Mouse (Mus musculus) embryonic facial prominence, embryonic 11.5 days (tissue): ENCODE results near the gene Gpr62. TPM values are rescaled to one million over a fixed set of nuclear protein-coding genes. Genes with fewer than 3 reads are reported as not detected.
"Not testable (repeated sequence)": the region's sequence is repeated elsewhere in the genome, so short reads cannot be mapped to it uniquely, and the experiment has no call there.

ENCODE experiments used
- ATAC-seq: fragments of 200-750 bp; cut with Nextera tagmentation; replicated peaks from 2 replicates; pipeline ENCODE4 v1.8.0; 2017; ENCODE audit warnings: low read depth; ENCODE audit not compliant: insufficient number of reproducible peaks, low FRiP score, low TSS enrichment
- DNase-seq: peaks from one replicate; pipeline ENCODE4 v3.0.0-alpha.2; 2015; ENCODE audit warnings: low spot score
- H3K27ac ChIP-seq: fragments of 300-500 bp; sonication (generic); replicated peaks from 2 replicates; pipeline ENCODE4 v1.5.1; 2014; ENCODE audit warnings: mild to moderate bottlenecking, low read depth, low read length, control low read depth
- H3K27me3 ChIP-seq: fragments of 300-500 bp; sonication (generic); 2 replicates; pipeline ENCODE4 v1.6.1; 2014; ENCODE audit warnings: mild to moderate bottlenecking, low read length, moderate library complexity, mixed read lengths; ENCODE audit not compliant: control insufficient read depth, insufficient read depth
- H3K36me3 ChIP-seq: fragments of 300-500 bp; sonication (generic); replicated peaks from 2 replicates; pipeline ENCODE4 v1.6.1; 2014; ENCODE audit warnings: low read depth, mild to moderate bottlenecking, low read length, moderate library complexity, mixed read lengths; ENCODE audit not compliant: control insufficient read depth, insufficient read depth
- H3K4me1 ChIP-seq: fragments of 300-500 bp; sonication (generic); 2 replicates; pipeline ENCODE4 v1.6.1; 2014; ENCODE audit warnings: low read length, mixed read lengths; ENCODE audit not compliant: control insufficient read depth, insufficient read depth
- H3K4me2 ChIP-seq: fragments of 300-500 bp; sonication (generic); 2 replicates; pipeline ENCODE4 v1.6.1; 2014; ENCODE audit warnings: low read depth, mild to moderate bottlenecking, control low read depth, low read length, moderate library complexity
- H3K4me3 ChIP-seq: fragments of 300-500 bp; sonication (generic); 2 replicates; pipeline ENCODE4 v1.5.1; 2014; ENCODE audit warnings: low read depth, low read length, control low read depth
- H3K9ac ChIP-seq: fragments of 300-500 bp; sonication (generic); replicated peaks from 2 replicates; pipeline ENCODE4 v1.6.1; 2014; ENCODE audit warnings: mild to moderate bottlenecking, control low read depth, low read length
- H3K9me3 ChIP-seq: fragments of 300-500 bp; sonication (generic); replicated peaks from 2 replicates; pipeline ENCODE4 v1.6.1; 2016; ENCODE audit warnings: mild to moderate bottlenecking, low read length, inconsistent platforms, mixed read lengths; ENCODE audit not compliant: control insufficient read depth
- WGBS: fragments of 180-500 bp; shearing (Covaris S2); extraction: QIAGEN DNeasy Blood & Tissue Kit; methylation state at CpG from one replicate; pipeline ENCODE4 v1.1.7; 2014; 5-methylcytosine and 5-hydroxymethylcytosine counted together
- polyA plus RNA-seq: library from polyadenylated mRNA; unstranded; fragments of >200 nt; fragmentation: Nextera tagmentation; extraction: Ambion mirVana; gene quantifications from 2 replicates; pipeline ENCODE4 v1.2.1, GENCODE M21; 2014

Gpr62 gene
- polyA plus RNA-seq, 1 experiment from 2014 or later, result 0.31 TPM

DNA sequence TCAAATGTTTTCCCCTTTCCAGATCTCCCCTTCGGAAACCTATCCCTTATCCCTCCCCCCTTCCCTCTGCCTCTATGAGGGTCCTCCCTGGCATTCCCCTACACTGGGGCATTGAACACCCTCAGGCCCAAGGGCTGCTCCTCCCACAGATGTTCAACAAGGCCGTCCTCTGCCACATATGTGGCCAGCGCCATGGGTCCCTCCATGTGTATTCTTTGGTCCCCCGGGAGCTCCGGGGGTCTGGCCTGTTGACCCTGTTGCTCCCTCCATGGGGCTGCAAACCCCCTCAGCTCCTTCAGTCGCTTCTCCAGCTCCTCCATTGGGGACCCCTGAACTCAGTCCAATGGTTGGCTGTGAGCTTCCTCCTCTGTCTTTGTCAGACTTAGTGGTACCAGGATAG, 21.9 kb upstream of the Gpr62 start:
- 74% methylated on average over 6 of the region's 6 CpGs for WGBS
- H3K27me3 ChIP-seq, ATAC-seq, H3K4me1 ChIP-seq, H3K4me3 ChIP-seq, H3K9ac ChIP-seq, H3K4me2 ChIP-seq, DNase-seq, H3K36me3 ChIP-seq, H3K9me3 ChIP-seq, H3K27ac ChIP-seq: not testable (repeated sequence)

DNA sequence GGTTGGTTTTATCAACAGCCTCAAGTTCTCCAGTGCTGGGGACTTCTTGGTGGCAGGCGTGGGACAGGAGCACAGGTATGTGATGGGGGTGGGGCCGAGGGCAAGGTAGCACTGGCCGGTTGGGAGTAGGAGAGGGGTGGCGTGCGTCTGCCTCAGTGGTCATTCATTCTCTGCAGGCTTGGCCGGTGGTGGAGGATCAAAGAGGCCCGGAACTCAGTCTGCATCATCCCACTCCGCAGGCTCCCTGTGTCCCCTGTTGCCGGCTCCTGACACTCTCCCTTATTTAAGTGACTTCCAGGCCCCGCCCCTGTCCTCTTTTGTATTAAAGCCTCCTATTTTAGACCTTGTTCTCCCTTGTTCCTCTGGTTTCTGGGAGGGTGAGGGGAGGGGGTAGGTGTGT, 19.3 kb upstream of the Gpr62 start:
- Histone ChIP-seq H3K9me3 (no peaks in the 10 kb centered on the region), H3K36me3 (peaks cover 6% of the 10 kb centered on the region), H3K9ac (no peak overlapping the region), H3K27ac (no peak overlapping the region), H3K27me3 (no peaks in the 10 kb centered on the region), H3K4me2 (no peak overlapping the region), H3K4me3 (no peak overlapping the region), H3K4me1 (no peaks in the 10 kb centered on the region)
- 84% methylated on average over 10 of the region's 10 CpGs for WGBS
- DNase-seq (no peak), ATAC-seq (no peak)

DNA sequence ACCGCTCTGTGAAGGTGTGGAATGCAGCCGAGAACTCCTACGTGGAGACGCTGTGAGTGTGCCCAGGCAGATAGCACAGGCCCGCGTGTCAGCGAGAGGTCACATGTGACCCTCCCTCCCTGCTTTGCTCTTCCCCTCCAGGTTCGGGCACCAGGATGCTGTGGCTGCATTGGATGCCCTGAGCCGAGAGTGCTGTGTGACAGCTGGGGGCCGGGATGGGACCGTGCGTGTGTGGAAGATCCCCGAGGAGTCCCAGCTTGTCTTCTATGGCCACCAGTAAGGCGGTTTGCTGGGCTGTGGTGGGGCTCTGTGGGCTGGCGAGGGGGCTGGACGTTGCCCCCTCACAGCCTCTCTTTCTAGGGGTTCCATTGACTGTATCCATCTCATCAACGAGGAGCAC, 17.9 kb upstream of the Gpr62 start:
- no peak overlapping the region for H3K4me3 ChIP-seq
- H3K27me3 ChIP-seq, result no peaks in the 10 kb centered on the region
- peaks cover 6% of the 10 kb centered on the region for H3K36me3 ChIP-seq
- no peak overlapping the region for H3K27ac ChIP-seq
- H3K9ac ChIP-seq, result no peak overlapping the region
- H3K4me1 ChIP-seq, result no peaks in the 10 kb centered on the region
- DNase-seq (no peak), ATAC-seq (no peak)
- no peak overlapping the region for H3K4me2 ChIP-seq
- no peaks in the 10 kb centered on the region for H3K9me3 ChIP-seq
- WGBS, result 88% methylated on average over 17 of the region's 17 CpGs

DNA sequence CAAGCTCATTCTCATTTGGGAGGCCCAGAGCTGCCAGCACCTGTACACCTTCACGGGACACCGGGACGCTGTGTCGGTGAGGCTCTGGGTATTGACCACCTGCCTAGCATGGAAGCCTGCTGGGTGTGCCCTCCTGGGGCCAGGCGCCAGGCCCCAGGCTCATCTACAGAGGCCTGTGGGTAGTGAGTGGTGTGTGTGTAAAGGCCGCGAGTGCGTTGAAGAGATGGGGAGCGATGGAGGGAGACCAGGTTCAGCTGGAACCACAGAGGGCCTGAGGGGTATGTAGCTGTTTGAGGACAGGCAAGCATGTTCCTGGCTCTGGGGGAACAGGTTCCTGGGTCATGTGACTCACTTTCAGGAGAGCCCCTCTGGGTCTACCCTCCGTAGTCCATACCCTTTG, 17.4 kb upstream of the Gpr62 start:
- H3K4me3 ChIP-seq, result no peak overlapping the region
- no peak overlapping the region for H3K9ac ChIP-seq
- no peak for ATAC-seq
- H3K27me3 ChIP-seq, result no peaks in the 10 kb centered on the region
- H3K4me1 ChIP-seq, result no peaks in the 10 kb centered on the region
- H3K4me2 ChIP-seq, result no peak overlapping the region
- peaks cover 6% of the 10 kb centered on the region for H3K36me3 ChIP-seq
- H3K27ac ChIP-seq, result no peak overlapping the region
- 97% methylated on average over 10 of the region's 10 CpGs for WGBS
- no peak for DNase-seq
- no peaks in the 10 kb centered on the region for H3K9me3 ChIP-seq

DNA sequence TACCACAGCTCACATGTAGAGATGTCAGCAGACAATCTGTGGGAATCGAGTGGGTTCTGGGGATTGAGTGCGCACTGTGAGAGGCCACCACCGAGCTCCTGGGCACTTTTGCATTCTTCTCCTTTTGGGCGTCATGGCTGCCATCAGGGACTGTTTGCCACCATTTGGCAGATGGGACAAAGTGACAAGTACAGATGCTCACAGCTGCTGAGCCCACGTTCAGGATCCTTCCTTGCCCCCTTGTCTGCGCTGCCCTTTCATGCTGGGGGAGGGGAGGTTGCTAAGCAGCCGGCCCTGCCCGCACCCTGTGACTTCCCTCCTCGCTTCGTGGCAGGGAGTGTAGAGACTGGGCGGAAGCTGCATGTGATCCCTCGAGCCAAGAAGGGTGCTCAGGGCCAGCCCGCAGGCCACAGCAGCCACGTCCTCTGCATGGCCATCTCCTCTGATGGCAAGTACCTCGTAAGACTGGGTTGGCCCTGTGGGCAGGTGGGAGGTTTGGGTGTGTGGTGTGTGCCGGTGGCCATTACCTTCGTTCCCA, 16.9 kb upstream of the Gpr62 start:
- Histone ChIP-seq H3K4me2 (no peak overlapping the region), H3K9me3 (no peaks in the 10 kb centered on the region), H3K4me1 (no peaks in the 10 kb centered on the region), H3K27me3 (no peaks in the 10 kb centered on the region), H3K36me3 (peaks cover 6% of the 10 kb centered on the region), H3K4me3 (no peak overlapping the region), H3K9ac (no peak overlapping the region), H3K27ac (no peak overlapping the region)
- ATAC-seq (no peak), DNase-seq (no peak)
- 89% methylated on average over 17 of the region's 17 CpGs for WGBS

DNA sequence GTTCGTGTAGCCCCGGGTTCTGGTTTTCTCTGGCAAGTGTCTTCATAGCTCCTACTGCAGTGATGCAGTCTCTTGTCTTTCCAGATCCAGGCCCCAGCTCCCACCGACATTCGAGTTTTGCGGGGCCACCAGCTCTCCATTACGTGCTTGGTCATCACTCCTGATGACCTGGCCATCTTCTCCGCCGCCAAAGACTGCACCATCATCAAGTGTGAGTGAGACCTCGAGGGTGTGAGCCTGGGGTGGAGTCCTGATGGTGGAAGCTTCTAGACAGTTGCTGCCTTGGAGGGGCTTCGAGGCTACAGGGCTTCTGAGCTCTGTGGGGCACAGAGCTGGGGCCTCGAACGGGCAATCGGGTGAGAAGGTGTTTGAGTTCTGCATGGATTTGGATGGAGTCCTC, 15.9 kb upstream of the Gpr62 start:
- Histone ChIP-seq H3K4me2 (no peak overlapping the region), H3K9ac (no peak overlapping the region), H3K9me3 (no peaks in the 10 kb centered on the region), H3K36me3 (peaks cover 6% of the 10 kb centered on the region), H3K4me1 (no peaks in the 10 kb centered on the region), H3K4me3 (no peak overlapping the region), H3K27me3 (no peaks in the 10 kb centered on the region), H3K27ac (no peak overlapping the region)
- DNase-seq (no peak), ATAC-seq (no peak)
- WGBS, result 93% methylated on average over 13 of the region's 13 CpGs

DNA sequence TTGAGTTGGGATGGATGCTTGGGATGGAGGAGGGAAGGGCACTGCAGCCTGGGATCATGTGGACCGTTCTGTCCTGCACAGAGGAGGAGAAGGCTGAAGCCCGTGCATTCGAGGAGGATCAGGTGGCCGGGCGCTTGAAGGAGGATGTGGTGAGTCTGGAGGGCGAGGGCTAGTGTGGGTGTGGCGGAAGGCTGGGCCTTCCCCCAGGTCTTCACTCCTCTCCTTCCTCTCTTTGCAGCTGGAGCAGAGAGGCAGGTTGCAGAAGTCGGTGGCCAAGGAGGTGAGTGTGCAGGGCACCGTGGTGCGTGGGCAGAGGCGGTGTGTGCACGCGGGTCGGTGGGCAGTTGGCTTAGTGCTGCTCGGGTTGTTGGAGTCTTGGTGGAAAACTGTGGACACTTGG, 15.3 kb upstream of the Gpr62 start:
- Histone ChIP-seq H3K27me3 (no peaks in the 10 kb centered on the region), H3K4me3 (no peak overlapping the region), H3K27ac (no peak overlapping the region), H3K36me3 (peaks cover 6% of the 10 kb centered on the region), H3K9ac (no peak overlapping the region), H3K9me3 (no peaks in the 10 kb centered on the region), H3K4me2 (no peak overlapping the region), H3K4me1 (peaks cover 5% of the 10 kb centered on the region; the same call in 1 of the 2 replicates)
- 98% methylated on average over 15 of the region's 15 CpGs for WGBS
- DNase-seq (no peak), ATAC-seq (no peak)

DNA sequence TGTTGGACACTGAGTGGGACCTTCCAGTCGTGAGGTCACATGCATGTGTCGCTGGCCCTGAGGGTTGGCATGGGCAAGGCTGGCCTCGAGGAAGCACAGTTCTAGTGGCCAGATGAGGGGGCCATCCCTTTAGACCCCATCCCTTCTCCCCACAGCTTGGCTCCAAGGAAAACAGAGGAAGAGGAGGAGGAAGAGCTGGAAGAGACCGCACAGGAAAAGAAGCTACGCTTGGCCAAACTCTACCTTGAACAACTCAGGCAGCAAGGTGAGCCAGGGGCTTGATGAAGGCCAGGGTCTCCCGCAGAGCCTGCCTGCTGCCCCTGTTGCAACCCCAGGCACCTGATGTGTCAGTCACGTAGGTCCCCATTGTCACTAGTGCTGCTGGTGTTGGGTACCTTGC, 14.8 kb upstream of the Gpr62 start:
- no peak overlapping the region for H3K4me2 ChIP-seq
- no peak overlapping the region for H3K4me3 ChIP-seq
- 96% methylated on average over 7 of the region's 7 CpGs for WGBS
- H3K36me3 ChIP-seq, result peaks cover 6% of the 10 kb centered on the region
- H3K9ac ChIP-seq, result no peak overlapping the region
- H3K4me1 ChIP-seq, result peaks cover 5% of the 10 kb centered on the region
- no peaks in the 10 kb centered on the region for H3K9me3 ChIP-seq
- no peaks in the 10 kb centered on the region for H3K27me3 ChIP-seq
- DNase-seq (no peak), ATAC-seq (no peak)
- no peak overlapping the region for H3K27ac ChIP-seq
